Mouse (Mus musculus): ENCODE results near the gene Arv1. TPM values are rescaled to one million over a fixed set of nuclear protein-coding genes. Genes with fewer than 3 reads are reported as not detected.

The Arv1 gene
- polyA plus RNA-seq, 2 experiments, result 21.8 to 30.2 TPM

DNA sequence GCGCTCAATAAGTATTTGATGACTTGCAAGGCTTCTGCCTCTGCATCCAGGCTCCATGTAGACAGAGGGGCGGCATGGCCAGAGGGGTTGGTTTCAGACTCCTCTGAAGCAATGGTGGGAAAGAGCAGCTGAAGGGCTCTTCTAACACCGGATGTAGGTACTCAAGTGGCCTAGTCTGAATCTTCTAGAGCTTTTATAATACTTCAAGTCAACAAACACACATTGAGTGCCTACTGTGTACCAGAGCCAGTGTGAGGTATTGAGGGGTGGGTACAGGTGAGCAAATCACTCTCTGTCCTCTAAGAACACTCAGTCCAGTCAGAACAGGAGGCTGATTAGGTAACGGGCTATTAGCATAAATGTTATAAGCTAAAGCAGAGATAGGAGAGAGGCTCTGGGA, 30.2 kb upstream of the Arv1 start:
- ATAC-seq (ENCODE audit: low FRiP score, low read depth), result no peak
- no peaks in the 10 kb centered on the region for H3K4me1 ChIP-seq (ENCODE audit: control insufficient read depth, insufficient read depth, low read length)
- no peak overlapping the region for H3K27ac ChIP-seq (replicated peaks; ENCODE audit: low read depth, low read length)
- no peak overlapping the region for H3K9ac ChIP-seq (ENCODE audit: low read depth, low read length, severe bottlenecking)
- WGBS, result 93% methylated on average over 4 of the region's 4 CpGs
- no peaks in the 10 kb centered on the region for H3K9me3 ChIP-seq (ENCODE audit: control insufficient read depth, low read length)
- peaks cover 47% of the 10 kb centered on the region for H3K36me3 ChIP-seq (ENCODE audit: control insufficient read depth, insufficient read depth, low read length)
- H3K27me3 ChIP-seq (ENCODE audit: control insufficient read depth, insufficient read depth, low read length), result no peaks in the 10 kb centered on the region
- H3K4me3 ChIP-seq (replicated peaks; ENCODE audit: low read length), result no peak overlapping the region
- DNase-seq (ENCODE audit: low spot score), result no peak
- TF ChIP-seq POLR2A (IDR thresholded peaks at IDR 0.05; ENCODE audit: borderline replicate concordance, extremely low read depth, insufficient read depth, insufficient read length), result no peak
- H3K4me2 ChIP-seq (replicated peaks; ENCODE audit: low read depth, low read length, severe bottlenecking), result no peak overlapping the region

DNA sequence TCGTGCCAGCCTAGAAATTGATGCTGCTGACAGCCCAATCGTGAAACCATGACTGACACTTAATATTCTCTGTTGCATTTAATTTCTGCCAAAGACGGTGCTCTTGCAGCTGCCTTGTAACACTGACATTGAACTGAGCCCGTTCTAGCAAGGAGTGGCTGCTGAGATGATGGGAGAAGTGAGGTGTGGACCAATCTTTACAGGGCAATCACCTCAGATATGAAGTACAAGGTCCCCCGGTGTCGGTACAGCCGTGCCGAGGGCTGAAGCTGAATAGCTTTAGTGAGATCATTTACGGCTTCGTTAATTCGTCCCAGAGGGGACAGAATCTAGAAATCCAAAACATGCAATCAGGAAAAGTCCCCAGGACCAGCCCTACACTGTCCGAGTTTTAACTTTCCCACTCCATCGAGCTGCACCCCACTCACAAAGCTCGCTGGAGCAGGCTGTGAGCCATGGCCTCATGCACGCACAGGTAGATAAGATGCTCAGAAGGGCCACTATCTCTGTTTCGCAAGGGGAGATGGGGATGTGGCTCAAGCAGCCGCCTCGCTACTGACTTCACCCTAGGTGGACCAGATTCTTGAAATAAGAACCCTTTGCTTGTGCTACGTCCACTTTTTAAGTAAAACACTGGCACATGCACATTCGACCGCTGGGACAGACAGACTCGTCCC, 26.4 kb upstream of the Arv1 start:
- WGBS, result 90% methylated on average over 22 of the region's 22 CpGs
- Histone ChIP-seq H3K4me1 (ENCODE audit: control insufficient read depth, insufficient read depth, low read length) (no peaks in the 10 kb centered on the region), H3K4me2 (replicated peaks; ENCODE audit: low read depth, low read length, severe bottlenecking) (no peak overlapping the region), H3K36me3 (ENCODE audit: control insufficient read depth, insufficient read depth, low read length) (peaks cover 57% of the 10 kb centered on the region), H3K4me3 (replicated peaks; ENCODE audit: low read length) (no peak overlapping the region), H3K9me3 (ENCODE audit: control insufficient read depth, low read length) (no peaks in the 10 kb centered on the region), H3K9ac (ENCODE audit: low read depth, low read length, severe bottlenecking) (no peak overlapping the region), H3K27ac (replicated peaks; ENCODE audit: low read depth, low read length) (no peak overlapping the region), H3K27me3 (ENCODE audit: control insufficient read depth, insufficient read depth, low read length) (no peaks in the 10 kb centered on the region)
- TF ChIP-seq POLR2A (IDR thresholded peaks at IDR 0.05; ENCODE audit: borderline replicate concordance, extremely low read depth, insufficient read depth, insufficient read length), result no peak
- no peak for ATAC-seq (ENCODE audit: low FRiP score, low read depth)
- no peak for DNase-seq (ENCODE audit: low spot score)

GRCm38 (mm10) chr8:124700271-124700670, 21.7 kb upstream of the Arv1 start:
- 85% methylated on average over 5 of the region's 5 CpGs for WGBS
- Histone ChIP-seq H3K4me3 (replicated peaks; ENCODE audit: low read length) (no peak overlapping the region), H3K36me3 (ENCODE audit: control insufficient read depth, insufficient read depth, low read length) (peaks cover 54% of the 10 kb centered on the region), H3K27me3 (ENCODE audit: control insufficient read depth, insufficient read depth, low read length) (no peaks in the 10 kb centered on the region), H3K4me2 (replicated peaks; ENCODE audit: low read depth, low read length, severe bottlenecking) (no peak overlapping the region), H3K27ac (replicated peaks; ENCODE audit: low read depth, low read length) (no peak overlapping the region), H3K9ac (ENCODE audit: low read depth, low read length, severe bottlenecking) (no peak overlapping the region), H3K4me1 (ENCODE audit: control insufficient read depth, insufficient read depth, low read length) (no peaks in the 10 kb centered on the region), H3K9me3 (ENCODE audit: control insufficient read depth, low read length) (no peaks in the 10 kb centered on the region)
- no peak for TF ChIP-seq POLR2A (IDR thresholded peaks at IDR 0.05; ENCODE audit: borderline replicate concordance, extremely low read depth, insufficient read depth, insufficient read length)
- ATAC-seq (ENCODE audit: low FRiP score, low read depth) (no peak), DNase-seq (ENCODE audit: low spot score) (no peak)

- Histone ChIP-seq H3K4me1 (ENCODE audit: control insufficient read depth, insufficient read depth, low read length) (no peaks in the 10 kb centered on the region), H3K27ac (replicated peaks; ENCODE audit: low read depth, low read length) (no peak overlapping the region), H3K36me3 (ENCODE audit: control insufficient read depth, insufficient read depth, low read length) (peaks cover 53% of the 10 kb centered on the region), H3K4me2 (replicated peaks; ENCODE audit: low read depth, low read length, severe bottlenecking) (no peak overlapping the region), H3K9ac (ENCODE audit: low read depth, low read length, severe bottlenecking) (no peak overlapping the region), H3K9me3 (ENCODE audit: control insufficient read depth, low read length) (no peaks in the 10 kb centered on the region), H3K27me3 (ENCODE audit: control insufficient read depth, insufficient read depth, low read length) (no peaks in the 10 kb centered on the region), H3K4me3 (replicated peaks; ENCODE audit: low read length) (no peak overlapping the region)
- DNase-seq (ENCODE audit: low spot score), result no peak
- no peak for ATAC-seq (ENCODE audit: low FRiP score, low read depth)
- TF ChIP-seq POLR2A (IDR thresholded peaks at IDR 0.05; ENCODE audit: borderline replicate concordance, extremely low read depth, insufficient read depth, insufficient read length), result no peak
- 84% methylated on average over 9 of the region's 9 CpGs for WGBS
Observed at GRCm38 (mm10) chr8:124701023-124701422, 20.9 kb upstream of the Arv1 start.

- Histone ChIP-seq H3K9me3 (ENCODE audit: control insufficient read depth, low read length) (no peaks in the 10 kb centered on the region), H3K27me3 (ENCODE audit: control insufficient read depth, insufficient read depth, low read length) (no peaks in the 10 kb centered on the region), H3K4me2 (replicated peaks; ENCODE audit: low read depth, low read length, severe bottlenecking) (no peak overlapping the region), H3K27ac (replicated peaks; ENCODE audit: low read depth, low read length) (no peak overlapping the region), H3K4me1 (ENCODE audit: control insufficient read depth, insufficient read depth, low read length) (no peaks in the 10 kb centered on the region), H3K9ac (ENCODE audit: low read depth, low read length, severe bottlenecking) (no peak overlapping the region), H3K4me3 (replicated peaks; ENCODE audit: low read length) (no peak overlapping the region), H3K36me3 (ENCODE audit: control insufficient read depth, insufficient read depth, low read length) (peaks cover 50% of the 10 kb centered on the region)
- WGBS, result 88% methylated on average over 3 of the region's 3 CpGs
- DNase-seq (ENCODE audit: low spot score) (no peak), ATAC-seq (ENCODE audit: low FRiP score, low read depth) (no peak)
- no peak for TF ChIP-seq POLR2A (IDR thresholded peaks at IDR 0.05; ENCODE audit: borderline replicate concordance, extremely low read depth, insufficient read depth, insufficient read length)
Observed at GRCm38 (mm10) chr8:124702183-124702582, 19.8 kb upstream of the Arv1 start.
